Mouse (Mus musculus): ENCODE data around the gene Awat2.
"Not testable (repeated sequence)": the region's sequence is repeated elsewhere in the genome, so short reads cannot be mapped to it uniquely, and the experiment has no call there.

Awat2 gene

GRCm38 (mm10) chrX:100442617-100443016 lies at the start of gene Awat2:
Gene Awat2, minus strand, starts transcription at chrX:100442717.
- not testable (repeated sequence) for ATAC-seq (ENCODE audit: low TSS enrichment)

- peak; percentile 91 for ATAC-seq (ENCODE audit: low TSS enrichment)
These were observed 37.8 kb upstream of the Awat2 start for GRCm38 (mm10) chrX:100480317-100480716.

- no peak for ATAC-seq (ENCODE audit: low TSS enrichment)
These were observed 33.2 kb upstream of the Awat2 start for GRCm38 (mm10) chrX:100475569-100476223.

- no peak for ATAC-seq (ENCODE audit: low TSS enrichment)
These were observed 29.0 kb upstream of the Awat2 start for GRCm38 (mm10) chrX:100471491-100471890.

- ATAC-seq (ENCODE audit: low TSS enrichment): no peak
These were observed 27.6 kb upstream of the Awat2 start for GRCm38 (mm10) chrX:100470126-100470525.

GRCm38 (mm10) chrX:100468047-100468446 lies 25.5 kb upstream of the Awat2 start:
- ATAC-seq (ENCODE audit: low TSS enrichment): no peak

- ATAC-seq (ENCODE audit: low TSS enrichment): no peak
These were observed 1.0 kb upstream of the Awat2 start for GRCm38 (mm10) chrX:100443532-100443931.

- no peak for ATAC-seq (ENCODE audit: low TSS enrichment)
These were observed 10.2 kb downstream of the Awat2 start for GRCm38 (mm10) chrX:100432311-100432710.

- no peak for ATAC-seq (ENCODE audit: low TSS enrichment)
These were observed 13.8 kb downstream of the Awat2 start, which contains the start of gene Otud6a for GRCm38 (mm10) chrX:100428693-100429092. Gene Otud6a, plus strand, starts transcription at chrX:100429013.

GRCm38 (mm10) chrX:100409245-100409644 lies 33.3 kb downstream of the Awat2 start:
- ATAC-seq (ENCODE audit: low TSS enrichment): no peak

- no peak for ATAC-seq (ENCODE audit: low TSS enrichment)
These were observed 40.9 kb downstream of the Awat2 start for GRCm38 (mm10) chrX:100401657-100402056.

- no peak for ATAC-seq (ENCODE audit: low TSS enrichment)
These were observed 41.6 kb downstream of the Awat2 start for GRCm38 (mm10) chrX:100400900-100401299.

- peak; percentile 50; the same call in 1 of the 2 replicates for ATAC-seq (ENCODE audit: low TSS enrichment)
These were observed 47.5 kb downstream of the Awat2 start for GRCm38 (mm10) chrX:100395026-100395425.

GRCm38 (mm10) chrX:100394223-100394861 lies 48.2 kb downstream of the Awat2 start:
- no peak for ATAC-seq (ENCODE audit: low TSS enrichment)

- peak; percentile 64; the same call in 1 of the 2 replicates for ATAC-seq (ENCODE audit: low TSS enrichment)
These were observed 50.2 kb downstream of the Awat2 start for GRCm38 (mm10) chrX:100392304-100392703.

GRCm38 (mm10) chrX:100389887-100390286 lies 52.6 kb downstream of the Awat2 start:
- ATAC-seq (ENCODE audit: low TSS enrichment): no peak

- no peak for ATAC-seq (ENCODE audit: low TSS enrichment)
These were observed 85.5 kb downstream of the Awat2 start for GRCm38 (mm10) chrX:100356974-100357373.
